Mouse (Mus musculus) forebrain, embryonic 10.5 days (tissue): ENCODE measurements at regions not wholly inside any gene's neighbourhood (a gene's known extent, or its start where the extent isn't known, plus 50 kb on each side); places are given as distances from the start of the nearest gene placed in this dataset.

Experiments used
- DNase-seq: peaks from one replicate; pipeline ENCODE4 v3.0.0-alpha.2; 2017; ENCODE audit warnings: low spot score; ENCODE audit errors: extremely low spot score
- H3K27ac ChIP-seq: fragments of 300-500 bp; sonication (generic); 2 replicates; pipeline ENCODE4 v1.5.1; 2016; ENCODE audit warnings: mild to moderate bottlenecking
- H3K27me3 ChIP-seq: fragments of 300-500 bp; sonication (generic); 2 replicates; pipeline ENCODE4 v1.6.1; 2016; ENCODE audit warnings: mild to moderate bottlenecking; ENCODE audit not compliant: poor library complexity, severe bottlenecking
- H3K36me3 ChIP-seq: fragments of 300-500 bp; sonication (generic); replicated peaks from 2 replicates; pipeline ENCODE4 v1.6.1; 2016; ENCODE audit warnings: mild to moderate bottlenecking, moderate library complexity
- H3K4me1 ChIP-seq: fragments of 300-500 bp; sonication (generic); 2 replicates; pipeline ENCODE4 v1.6.1; 2016
- H3K4me3 ChIP-seq: fragments of 300-500 bp; sonication (generic); 2 replicates; pipeline ENCODE4 v1.5.1; 2016; ENCODE audit warnings: mild to moderate bottlenecking, moderate library complexity
- H3K9me3 ChIP-seq: fragments of 300-500 bp; sonication (generic); 2 replicates; pipeline ENCODE4 v1.6.1; 2016; ENCODE audit warnings: mild to moderate bottlenecking, moderate library complexity
- WGBS: fragments of 180-500 bp; shearing (Covaris S2); methylation state at CpG from one replicate; pipeline ENCODE4 v1.1.7; 2016; 5-methylcytosine and 5-hydroxymethylcytosine counted together

- Histone ChIP-seq H3K9me3 (peaks cover 8% of the 10 kb centered on the region), H3K27ac (no peak overlapping the region), H3K36me3 (no peaks in the 10 kb centered on the region), H3K4me3 (no peak overlapping the region), H3K4me1 (no peaks in the 10 kb centered on the region), H3K27me3 (no peaks in the 10 kb centered on the region)
- 94% methylated on average over 4 of the region's 4 CpGs for WGBS
- no peak for DNase-seq
Observed at GRCm38 (mm10) chr6:147885902-147886301, 161.2 kb upstream of the Far2 start.

GRCm38 (mm10) chr6:147919697-147920096 lies 127.4 kb upstream of the Far2 start:
- 91% methylated on average over 1 of the region's 1 CpGs for WGBS

GRCm38 (mm10) chr6:147921091-147921490 lies 126.0 kb upstream of the Far2 start:
- WGBS = 82% methylated on average over 5 of the region's 5 CpGs
- DNase-seq = no peak
- Histone ChIP-seq H3K4me1 (no peaks in the 10 kb centered on the region), H3K27me3 (no peaks in the 10 kb centered on the region), H3K36me3 (no peaks in the 10 kb centered on the region), H3K4me3 (no peak overlapping the region), H3K27ac (no peak overlapping the region), H3K9me3 (no peaks in the 10 kb centered on the region)

More at GRCm38 (mm10) chr6:147919697-147920096, 127.4 kb upstream of the Far2 start:
- H3K4me1 ChIP-seq = no peaks in the 10 kb centered on the region
- H3K4me3 ChIP-seq = no peak overlapping the region
- H3K27ac ChIP-seq = no peak overlapping the region
- no peaks in the 10 kb centered on the region for H3K9me3 ChIP-seq
- H3K27me3 ChIP-seq = no peaks in the 10 kb centered on the region
- no peaks in the 10 kb centered on the region for H3K36me3 ChIP-seq
- no peak for DNase-seq

GRCm38 (mm10) chr6:147922506-147922905 lies 124.6 kb upstream of the Far2 start:
- WGBS = 77% methylated on average over 5 of the region's 5 CpGs
- no peak for DNase-seq
- Histone ChIP-seq H3K4me3 (no peak overlapping the region), H3K4me1 (no peaks in the 10 kb centered on the region), H3K36me3 (no peaks in the 10 kb centered on the region), H3K9me3 (no peaks in the 10 kb centered on the region), H3K27me3 (no peaks in the 10 kb centered on the region), H3K27ac (no peak overlapping the region)

- 92% methylated on average over 8 of the region's 8 CpGs for WGBS
- no peaks in the 10 kb centered on the region for H3K9me3 ChIP-seq
- H3K36me3 ChIP-seq = no peaks in the 10 kb centered on the region
- no peaks in the 10 kb centered on the region for H3K4me1 ChIP-seq
- H3K4me3 ChIP-seq = no peak overlapping the region
- H3K27ac ChIP-seq = no peak overlapping the region
- H3K27me3 ChIP-seq = no peaks in the 10 kb centered on the region
- no peak for DNase-seq
Observed at GRCm38 (mm10) chr6:147923246-147923645, 123.8 kb upstream of the Far2 start.

- DNase-seq = no peak
Observed at GRCm38 (mm10) chr6:147928951-147929350, 118.1 kb upstream of the Far2 start.

GRCm38 (mm10) chr6:147944020-147944419 lies 103.0 kb upstream of the Far2 start:
- DNase-seq = no peak
- WGBS = 83% methylated on average over 3 of the region's 3 CpGs
- Histone ChIP-seq H3K4me3 (no peak overlapping the region), H3K27me3 (no peaks in the 10 kb centered on the region), H3K36me3 (no peaks in the 10 kb centered on the region), H3K4me1 (no peaks in the 10 kb centered on the region), H3K9me3 (no peaks in the 10 kb centered on the region), H3K27ac (no peak overlapping the region)

More at GRCm38 (mm10) chr6:147928951-147929350, 118.1 kb upstream of the Far2 start:
- Histone ChIP-seq H3K36me3 (no peaks in the 10 kb centered on the region), H3K9me3 (no peaks in the 10 kb centered on the region), H3K4me3 (no peak overlapping the region), H3K4me1 (no peaks in the 10 kb centered on the region), H3K27me3 (no peaks in the 10 kb centered on the region), H3K27ac (no peak overlapping the region)

GRCm38 (mm10) chr6:147944940-147945676 lies 102.0 kb upstream of the Far2 start:
- H3K4me3 ChIP-seq = no peak overlapping the region
- WGBS = 86% methylated on average over 4 of the region's 4 CpGs
- no peaks in the 10 kb centered on the region for H3K4me1 ChIP-seq
- no peaks in the 10 kb centered on the region for H3K27me3 ChIP-seq
- H3K9me3 ChIP-seq = no peaks in the 10 kb centered on the region
- H3K36me3 ChIP-seq = no peaks in the 10 kb centered on the region
- no peak for DNase-seq
- H3K27ac ChIP-seq = no peak overlapping the region

GRCm38 (mm10) chr6:147947997-147948396 lies 99.1 kb upstream of the Far2 start:
- no peaks in the 10 kb centered on the region for H3K27me3 ChIP-seq
- WGBS = 89% methylated on average over 4 of the region's 4 CpGs
- no peak for DNase-seq

GRCm38 (mm10) chr6:147951642-147952041 lies 95.4 kb upstream of the Far2 start:
- Histone ChIP-seq H3K27me3 (no peaks in the 10 kb centered on the region), H3K27ac (no peak overlapping the region), H3K4me1 (no peaks in the 10 kb centered on the region), H3K4me3 (no peak overlapping the region), H3K36me3 (no peaks in the 10 kb centered on the region), H3K9me3 (no peaks in the 10 kb centered on the region)
- no peak for DNase-seq

More at GRCm38 (mm10) chr6:147947997-147948396, 99.1 kb upstream of the Far2 start:
- Histone ChIP-seq H3K36me3 (no peaks in the 10 kb centered on the region), H3K4me3 (no peak overlapping the region), H3K27ac (no peak overlapping the region), H3K4me1 (no peaks in the 10 kb centered on the region), H3K9me3 (no peaks in the 10 kb centered on the region)

GRCm38 (mm10) chr6:147953058-147953679 lies 93.9 kb upstream of the Far2 start:
- Histone ChIP-seq H3K27me3 (no peaks in the 10 kb centered on the region), H3K4me3 (no peak overlapping the region), H3K27ac (no peak overlapping the region), H3K9me3 (no peaks in the 10 kb centered on the region), H3K4me1 (no peaks in the 10 kb centered on the region), H3K36me3 (no peaks in the 10 kb centered on the region)
- no peak for DNase-seq
- WGBS = 54% methylated on average over 5 of the region's 5 CpGs

GRCm38 (mm10) chr6:147953753-147954152 lies 93.3 kb upstream of the Far2 start:
- Histone ChIP-seq H3K36me3 (no peaks in the 10 kb centered on the region), H3K4me3 (no peak overlapping the region), H3K27me3 (no peaks in the 10 kb centered on the region), H3K9me3 (no peaks in the 10 kb centered on the region), H3K27ac (no peak overlapping the region), H3K4me1 (no peaks in the 10 kb centered on the region)
- no peak for DNase-seq
- 91% methylated on average over 7 of the region's 7 CpGs for WGBS

GRCm38 (mm10) chr6:147954253-147954652 lies 92.8 kb upstream of the Far2 start:
- Histone ChIP-seq H3K36me3 (no peaks in the 10 kb centered on the region), H3K9me3 (no peaks in the 10 kb centered on the region), H3K4me1 (no peaks in the 10 kb centered on the region), H3K27me3 (no peaks in the 10 kb centered on the region), H3K27ac (no peak overlapping the region), H3K4me3 (no peak overlapping the region)
- no peak for DNase-seq
- 89% methylated on average over 1 of the region's 1 CpGs for WGBS
